Mouse (Mus musculus): ENCODE measurements around the gene Mgat5b.

DNA sequence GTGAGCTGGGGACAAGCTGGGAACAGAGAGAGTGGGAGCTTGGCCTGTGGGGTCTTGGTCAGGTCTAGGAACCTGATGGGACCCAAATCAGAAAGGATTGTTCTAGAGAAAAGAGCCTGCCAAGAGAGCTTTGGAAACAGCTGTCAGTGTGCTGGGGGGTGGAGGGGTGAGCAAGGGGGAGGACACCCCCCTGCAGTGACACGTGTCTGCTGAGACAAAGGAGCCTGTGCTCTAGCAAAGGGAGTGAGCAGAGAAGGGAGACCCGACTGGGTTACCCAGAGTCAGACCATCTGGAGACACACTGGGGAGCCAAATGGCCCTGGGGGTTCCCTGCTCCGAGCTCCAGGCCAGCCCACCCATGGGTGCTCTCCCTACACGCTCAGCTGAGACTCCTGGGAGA, 54.2 kb downstream of the Mgat5b start:
- TF ChIP-seq CTCF (IDR thresholded peaks at IDR 0.05; ENCODE audit: low read depth, low read length) (no peak), EP300 (IDR thresholded peaks at IDR 0.05; ENCODE audit: insufficient read depth, low read depth, low read length) (peak; percentile 77), POLR2A (IDR thresholded peaks at IDR 0.05; ENCODE audit: insufficient read depth, low read length) (no peak)
